Mouse (Mus musculus) midbrain, embryonic 15.5 days (tissue): ENCODE measurements around the gene Il17rb. TPM values are rescaled to one million over a fixed set of nuclear protein-coding genes. Genes with fewer than 3 reads are reported as not detected.
A peak's percentile ranks its signal among the peaks of the same experiment; 100 is the strongest.

Experiments
- ATAC-seq: fragments of 200-750 bp; cut with Nextera tagmentation; replicated peaks from 2 replicates; pipeline ENCODE4 v1.8.0; 2017; ENCODE audit warnings: moderate TSS enrichment
- H3K27ac ChIP-seq: fragments of 300-500 bp; sonication (generic); 2 replicates; pipeline ENCODE4 v1.5.1; 2015; ENCODE audit warnings: mild to moderate bottlenecking, inconsistent platforms
- H3K27me3 ChIP-seq: fragments of 300-500 bp; sonication (generic); replicated peaks from 2 replicates; pipeline ENCODE4 v1.6.1; 2015; ENCODE audit warnings: inconsistent platforms
- H3K36me3 ChIP-seq: fragments of 300-500 bp; sonication (generic); replicated peaks from 2 replicates; pipeline ENCODE4 v1.6.1; 2015; ENCODE audit warnings: inconsistent platforms
- H3K4me1 ChIP-seq: fragments of 300-500 bp; sonication (generic); 2 replicates; pipeline ENCODE4 v1.6.1; 2015; ENCODE audit warnings: inconsistent platforms
- H3K4me2 ChIP-seq: fragments of 300-500 bp; sonication (generic); 2 replicates; pipeline ENCODE4 v1.6.1; 2015; ENCODE audit warnings: inconsistent platforms, mild to moderate bottlenecking, moderate library complexity
- H3K4me3 ChIP-seq: fragments of 300-500 bp; sonication (generic); 2 replicates; pipeline ENCODE4 v1.5.1; 2015; ENCODE audit warnings: mild to moderate bottlenecking, inconsistent platforms
- H3K9ac ChIP-seq: fragments of 300-500 bp; sonication (generic); 2 replicates; pipeline ENCODE4 v1.6.1; 2015; ENCODE audit warnings: mild to moderate bottlenecking, inconsistent platforms
- H3K9me3 ChIP-seq: fragments of 300-500 bp; sonication (generic); 2 replicates; pipeline ENCODE4 v1.6.1; 2016; ENCODE audit warnings: inconsistent platforms
- WGBS: fragments of 180-500 bp; shearing (Covaris S2); methylation state at CpG from one replicate; pipeline ENCODE4 v1.1.7; 2015; ENCODE audit warnings: mixed read lengths; 5-methylcytosine and 5-hydroxymethylcytosine counted together
- polyA plus RNA-seq: library from polyadenylated mRNA; unstranded; fragments of >200 nt; fragmentation: Nextera tagmentation; extraction: Ambion mirVana; gene quantifications from 2 replicates; pipeline ENCODE4 v1.2.1, GENCODE M21; 2015

Gene Il17rb
- polyA plus RNA-seq, 1 experiment from 2014 or later: 2.1 TPM

- WGBS: 97% methylated on average over 10 of the region's 10 CpGs
- Histone ChIP-seq H3K4me2 (no peak overlapping the region), H3K4me3 (no peak overlapping the region), H3K9ac (no peak overlapping the region), H3K9me3 (no peaks in the 10 kb centered on the region), H3K27ac (no peak overlapping the region), H3K36me3 (peaks cover 59% of the 10 kb centered on the region), H3K27me3 (no peaks in the 10 kb centered on the region), H3K4me1 (peaks cover 10% of the 10 kb centered on the region)
- ATAC-seq: no peak
Observed at GRCm38 (mm10) chr14:29980447-29981205, 28.1 kb downstream of the Il17rb start.

DNA sequence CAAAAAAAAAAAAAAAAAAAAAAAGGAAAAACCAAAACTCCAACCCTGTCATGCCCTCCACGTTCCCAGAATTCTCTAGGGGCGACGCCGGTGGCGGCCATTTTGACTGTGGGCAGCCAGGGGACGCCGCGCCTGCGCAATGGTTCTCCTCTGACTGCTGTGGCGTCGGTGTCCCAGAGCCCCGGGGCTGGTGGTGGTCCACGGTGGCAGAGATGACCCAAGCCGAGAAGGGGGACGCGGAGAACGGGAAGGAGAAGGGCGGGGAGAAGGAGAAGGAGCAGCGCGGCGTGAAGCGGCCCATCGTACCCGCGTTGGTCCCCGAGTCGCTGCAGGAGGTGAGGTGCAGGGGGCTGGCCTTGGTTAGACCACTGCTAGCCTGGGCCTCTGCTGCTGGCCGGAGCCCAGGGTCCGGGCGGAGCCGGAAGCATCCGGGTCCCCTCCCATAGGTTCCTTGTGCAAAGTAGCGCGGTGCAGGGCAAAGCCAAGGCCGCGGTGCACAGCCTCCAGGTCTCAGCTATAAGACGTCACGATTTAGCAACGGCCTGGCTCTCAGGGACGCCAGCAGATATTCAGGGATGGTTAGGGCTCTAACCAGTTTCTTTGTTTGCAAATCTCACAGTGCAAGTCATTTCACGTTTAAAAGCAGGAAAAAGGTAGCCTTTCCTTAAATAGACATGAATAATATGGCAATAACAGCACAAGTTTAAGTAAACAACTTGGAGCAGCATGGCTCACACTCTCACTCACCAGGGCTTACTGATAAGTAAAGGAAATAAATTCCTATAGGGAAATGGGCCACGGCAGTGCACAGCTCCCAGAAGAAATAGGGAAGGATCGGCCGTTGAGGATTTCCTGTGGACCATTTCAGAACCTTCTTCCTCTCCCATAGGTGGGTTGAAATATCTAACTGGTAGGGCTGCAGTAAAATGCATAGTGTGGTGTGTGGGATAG, 30.2 kb downstream of the Il17rb start, which contains the start of gene Actr8:
Gene Actr8 (plus strand): TSS at position 84 of the 951 bp plus-strand sequence.
- peak within 1 kb of the TSS; percentile 93 for H3K9ac ChIP-seq
- 2% methylated on average over 44 of the region's 44 CpGs for WGBS
- peaks cover 44% of the 10 kb centered on the region for H3K36me3 ChIP-seq
- peak within 1 kb of the TSS; percentile 69 for H3K4me2 ChIP-seq
- peak within 1 kb of the TSS; percentile 69 for H3K4me3 ChIP-seq
- H3K4me1 ChIP-seq: peaks cover 10% of the 10 kb centered on the region
- peak within 1 kb of the TSS; percentile 87 for H3K27ac ChIP-seq
- H3K9me3 ChIP-seq: no peaks in the 10 kb centered on the region
- peak; percentile 94 for ATAC-seq
- no peaks in the 10 kb centered on the region for H3K27me3 ChIP-seq

DNA sequence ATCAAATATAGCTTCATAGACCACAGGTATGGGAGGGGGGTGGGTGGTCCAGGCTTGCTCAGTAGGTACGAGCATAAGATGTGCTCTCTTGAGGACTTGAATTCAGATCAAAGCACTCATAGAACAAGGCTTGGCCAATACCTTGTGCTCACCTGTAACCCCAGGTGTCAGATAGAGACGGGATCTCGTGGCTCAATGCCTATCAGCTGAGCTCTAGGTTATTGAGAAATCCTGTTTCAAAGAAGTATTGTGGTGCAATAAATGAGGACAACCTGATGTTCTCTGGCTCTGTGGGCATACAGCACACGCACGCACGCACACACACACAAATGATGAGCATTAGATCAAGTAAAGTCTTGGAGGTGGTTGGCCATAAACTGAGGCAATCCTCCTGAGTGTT, 31.8 kb downstream of the Il17rb start:
- Histone ChIP-seq H3K4me1 (peaks cover 10% of the 10 kb centered on the region), H3K36me3 (peaks cover 37% of the 10 kb centered on the region), H3K9ac (no peak overlapping the region), H3K9me3 (no peaks in the 10 kb centered on the region), H3K4me3 (no peak overlapping the region), H3K27ac (no peak overlapping the region), H3K27me3 (no peaks in the 10 kb centered on the region), H3K4me2 (no peak overlapping the region)
- ATAC-seq: no peak
- WGBS: 97% methylated on average over 6 of the region's 6 CpGs

DNA sequence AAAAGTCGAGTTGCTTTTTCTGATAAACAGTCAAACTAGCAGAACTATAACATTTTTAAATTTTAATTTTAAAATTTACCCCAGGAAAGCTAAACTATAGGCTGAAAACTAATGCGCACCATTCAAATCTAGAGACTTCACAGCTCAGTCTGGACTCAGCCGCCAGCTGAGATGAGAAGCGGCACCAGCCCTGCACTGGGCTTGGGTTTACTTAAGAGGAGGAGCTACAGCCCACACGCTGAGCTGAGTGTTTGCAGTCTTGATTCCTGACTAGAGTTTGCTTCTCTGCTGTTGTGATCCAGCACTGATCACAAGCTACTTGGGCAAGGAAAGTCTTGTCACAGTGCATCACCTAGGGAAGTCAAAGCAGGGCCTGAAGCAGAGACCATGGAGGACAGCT, 36.7 kb downstream of the Il17rb start:
- H3K4me1 ChIP-seq: peaks cover 28% of the 10 kb centered on the region
- H3K27me3 ChIP-seq: no peaks in the 10 kb centered on the region
- 87% methylated on average over 5 of the region's 5 CpGs for WGBS
- H3K9me3 ChIP-seq: no peaks in the 10 kb centered on the region
- H3K9ac ChIP-seq: no peak overlapping the region
- H3K4me3 ChIP-seq: no peak overlapping the region
- H3K4me2 ChIP-seq: no peak overlapping the region
- peaks cover 29% of the 10 kb centered on the region for H3K36me3 ChIP-seq
- no peak for ATAC-seq
- no peak overlapping the region for H3K27ac ChIP-seq

DNA sequence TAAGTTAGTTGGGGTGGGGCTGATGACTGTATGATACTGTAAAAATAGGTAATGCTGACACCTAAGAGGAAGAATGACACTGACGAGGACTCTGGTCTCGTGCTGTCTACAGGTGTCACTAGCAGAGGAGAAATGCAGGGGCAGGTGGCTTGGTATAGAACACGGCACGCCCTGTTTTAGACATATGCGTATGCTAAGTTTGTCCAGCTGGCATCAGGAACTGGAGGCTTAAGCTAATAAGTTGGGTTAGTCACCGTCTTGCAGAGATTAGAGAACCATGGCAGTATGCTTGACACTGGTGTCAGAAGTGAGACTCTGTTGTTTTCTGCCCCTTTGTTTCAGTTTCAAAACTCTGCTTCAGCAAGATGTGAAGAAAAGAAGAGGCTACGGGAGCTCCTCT, 37.2 kb downstream of the Il17rb start:
- 91% methylated on average over 7 of the region's 7 CpGs for WGBS
- H3K36me3 ChIP-seq: peaks cover 29% of the 10 kb centered on the region
- no peak for ATAC-seq
- H3K27ac ChIP-seq: no peak overlapping the region
- no peaks in the 10 kb centered on the region for H3K9me3 ChIP-seq
- H3K4me2 ChIP-seq: no peak overlapping the region
- peaks cover 28% of the 10 kb centered on the region for H3K4me1 ChIP-seq
- no peaks in the 10 kb centered on the region for H3K27me3 ChIP-seq
- H3K4me3 ChIP-seq: no peak overlapping the region
- no peak overlapping the region for H3K9ac ChIP-seq

DNA sequence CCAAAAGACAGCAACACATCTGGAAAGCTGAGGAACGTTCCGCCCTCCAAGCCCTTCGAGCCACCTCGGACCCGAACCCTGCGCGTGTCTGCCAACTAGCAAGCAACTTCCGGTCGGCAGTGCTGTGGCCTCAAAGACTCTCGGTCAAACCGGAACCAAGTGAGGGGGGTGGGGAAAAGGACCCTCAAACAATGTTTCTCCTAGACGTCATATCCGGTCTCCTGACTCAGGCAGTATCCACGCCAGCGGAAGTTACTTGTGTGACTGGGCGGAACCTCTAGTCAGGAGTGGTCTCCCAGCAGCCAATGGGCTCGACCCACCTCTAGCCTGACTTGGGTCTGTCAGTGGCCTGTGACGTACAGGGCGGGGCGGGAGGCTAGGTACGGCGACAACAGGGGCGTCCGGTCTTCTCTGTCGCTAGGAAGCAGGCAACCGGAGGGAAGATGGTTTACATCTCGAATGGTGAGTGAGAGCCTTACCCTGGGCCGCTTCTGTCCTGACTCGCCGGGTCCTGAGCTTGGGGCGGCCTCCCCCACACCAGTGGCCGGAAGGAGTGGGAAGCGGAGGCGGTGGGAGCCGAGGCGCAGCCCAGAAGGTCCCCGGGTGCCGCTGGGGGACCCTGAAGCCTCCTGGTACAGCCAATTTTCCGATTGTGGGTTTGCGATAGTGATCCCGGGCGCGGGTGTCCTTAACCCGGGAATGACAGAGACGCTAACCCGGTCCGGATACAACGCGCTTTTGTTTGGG, 40.4 kb downstream of the Il17rb start, which contains the start of gene Selenok:
Gene Selenok (plus strand): TSS at position 234 of the 747 bp plus-strand sequence.
- peak within 1 kb of the TSS; percentile 94 for H3K9ac ChIP-seq
- H3K4me1 ChIP-seq: peaks cover 28% of the 10 kb centered on the region
- peaks cover 16% of the 10 kb centered on the region for H3K36me3 ChIP-seq
- no peaks in the 10 kb centered on the region for H3K9me3 ChIP-seq
- peak within 1 kb of the TSS; percentile 89 for H3K27ac ChIP-seq
- under 1% methylated on average over 49 of the region's 49 CpGs for WGBS
- peak within 1 kb of the TSS; percentile 69 for H3K4me2 ChIP-seq
- H3K27me3 ChIP-seq: no peaks in the 10 kb centered on the region
- H3K4me3 ChIP-seq: peak within 1 kb of the TSS; percentile 93
- peak; percentile 100 for ATAC-seq

DNA sequence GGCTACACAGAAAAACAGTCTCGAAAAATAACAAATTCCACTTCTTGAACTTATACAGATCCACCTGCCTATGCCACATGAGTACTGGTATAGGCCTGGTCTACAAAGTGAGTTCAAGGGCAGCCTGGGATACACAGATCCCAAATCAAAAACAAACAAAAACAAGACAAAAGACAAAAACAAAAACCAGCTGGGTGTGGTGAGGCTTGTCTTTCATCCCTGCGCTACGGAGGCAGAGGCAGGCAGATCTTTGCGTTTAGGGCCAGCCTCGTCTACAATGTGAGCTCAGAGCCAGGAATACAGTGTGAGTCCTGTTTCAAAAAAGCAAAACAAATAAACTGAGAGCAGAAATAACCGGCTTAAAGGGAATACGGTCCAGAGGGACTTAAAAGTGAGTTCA, 41.1 kb downstream of the Il17rb start:
- Histone ChIP-seq H3K27ac (peak overlapping the region; percentile 81), H3K4me3 (peak overlapping the region; percentile 93), H3K4me1 (peaks cover 28% of the 10 kb centered on the region), H3K9me3 (no peaks in the 10 kb centered on the region), H3K4me2 (peak overlapping the region; percentile 69), H3K36me3 (peaks cover 10% of the 10 kb centered on the region), H3K9ac (peak overlapping the region; percentile 28), H3K27me3 (no peaks in the 10 kb centered on the region)
- peak; percentile 4 for ATAC-seq
- WGBS: 64% methylated on average over 7 of the region's 7 CpGs

- no peak for ATAC-seq
- H3K4me1 ChIP-seq: no peaks in the 10 kb centered on the region
- no peak overlapping the region for H3K9ac ChIP-seq
- H3K4me2 ChIP-seq: no peak overlapping the region
- no peaks in the 10 kb centered on the region for H3K27me3 ChIP-seq
- no peaks in the 10 kb centered on the region for H3K36me3 ChIP-seq
- no peak overlapping the region for H3K4me3 ChIP-seq
- H3K9me3 ChIP-seq: no peaks in the 10 kb centered on the region
- no peak overlapping the region for H3K27ac ChIP-seq
Observed at GRCm38 (mm10) chr14:29957393-29957792, 51.3 kb downstream of the Il17rb start.

DNA sequence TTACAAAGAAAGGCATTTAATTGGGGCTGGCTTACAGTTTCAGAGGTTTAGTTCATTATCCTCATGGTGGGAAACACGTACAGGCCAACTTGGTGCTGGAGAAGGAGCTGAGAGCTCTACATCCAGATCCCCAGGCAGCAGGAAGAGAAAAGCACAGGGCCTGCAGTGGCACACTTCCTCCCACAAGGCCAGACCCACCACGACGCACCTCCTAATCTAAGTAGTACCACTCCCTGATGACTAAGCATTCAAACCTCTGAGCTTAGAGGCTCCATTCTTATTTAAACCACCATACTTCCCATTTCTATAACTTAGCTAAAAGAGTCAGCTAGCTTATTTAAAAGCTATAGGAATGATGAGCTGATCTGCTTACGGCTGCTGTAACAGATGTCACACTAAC, 57.9 kb downstream of the Il17rb start:
- no peak overlapping the region for H3K27ac ChIP-seq
- 82% methylated on average over 4 of the region's 4 CpGs for WGBS
- no peak overlapping the region for H3K4me3 ChIP-seq
- H3K9me3 ChIP-seq: no peaks in the 10 kb centered on the region
- H3K4me1 ChIP-seq: no peaks in the 10 kb centered on the region
- no peak for ATAC-seq
- no peaks in the 10 kb centered on the region for H3K36me3 ChIP-seq
- H3K27me3 ChIP-seq: no peaks in the 10 kb centered on the region
- H3K4me2 ChIP-seq: no peak overlapping the region
- H3K9ac ChIP-seq: no peak overlapping the region

DNA sequence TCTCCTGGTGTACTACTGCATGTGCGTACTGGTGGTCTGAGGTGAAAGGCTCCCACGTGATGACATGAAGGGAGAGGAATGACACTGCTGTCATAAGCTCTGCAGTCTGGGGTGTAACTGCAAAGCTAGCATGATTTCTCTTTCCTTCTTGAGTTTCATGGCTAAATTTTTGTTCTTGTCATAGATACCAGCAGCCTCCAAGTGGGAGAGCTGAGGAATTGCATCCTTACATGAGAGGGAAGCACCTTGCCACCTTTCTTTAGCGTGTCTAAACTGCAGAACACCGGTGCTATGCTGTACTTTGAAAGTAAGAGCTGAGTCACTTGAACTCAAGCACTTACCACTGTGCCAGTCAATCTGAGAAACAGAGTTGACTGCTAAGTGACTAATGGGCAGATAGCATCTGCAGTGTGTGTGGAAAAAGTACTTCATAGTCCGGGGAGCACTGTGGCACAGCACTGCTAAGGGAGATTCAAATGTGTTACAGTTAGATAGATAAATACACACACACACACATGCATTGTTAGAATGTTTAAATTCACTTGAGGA, 61.9 kb downstream of the Il17rb start:
- H3K27ac ChIP-seq: no peak overlapping the region
- no peaks in the 10 kb centered on the region for H3K27me3 ChIP-seq
- ATAC-seq: no peak
- no peaks in the 10 kb centered on the region for H3K9me3 ChIP-seq
- WGBS: 79% methylated on average over 5 of the region's 5 CpGs
- no peaks in the 10 kb centered on the region for H3K36me3 ChIP-seq
- H3K4me1 ChIP-seq: no peaks in the 10 kb centered on the region
- no peak overlapping the region for H3K4me2 ChIP-seq
- H3K4me3 ChIP-seq: no peak overlapping the region
- no peak overlapping the region for H3K9ac ChIP-seq
